Mouse (Mus musculus): ENCODE measurements at regions not wholly inside any gene's neighbourhood (a gene's known extent, or its start where the extent isn't known, plus 50 kb on each side); places are given as distances from the start of the nearest gene placed in this dataset.

DNA sequence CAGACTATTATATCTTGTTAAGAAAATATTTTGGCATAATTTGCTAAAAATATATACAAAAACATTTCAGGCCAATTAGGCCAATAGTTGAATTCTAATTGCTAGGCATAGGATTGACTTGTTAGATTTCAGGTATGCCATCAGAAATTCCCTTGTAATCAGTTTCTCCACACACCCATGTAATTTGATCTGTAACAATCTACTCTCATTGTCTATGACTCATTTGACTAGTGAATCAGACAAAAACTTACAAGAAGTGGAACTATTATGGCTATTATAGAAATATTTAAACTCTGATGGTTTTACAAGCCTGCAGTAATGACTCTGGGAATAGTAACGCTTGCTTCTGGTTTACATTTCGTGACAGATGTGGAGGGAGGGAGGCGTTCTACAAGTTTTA, 338.9 kb upstream of the Ptbp2 start:
- no peak for DNase-seq

DNA sequence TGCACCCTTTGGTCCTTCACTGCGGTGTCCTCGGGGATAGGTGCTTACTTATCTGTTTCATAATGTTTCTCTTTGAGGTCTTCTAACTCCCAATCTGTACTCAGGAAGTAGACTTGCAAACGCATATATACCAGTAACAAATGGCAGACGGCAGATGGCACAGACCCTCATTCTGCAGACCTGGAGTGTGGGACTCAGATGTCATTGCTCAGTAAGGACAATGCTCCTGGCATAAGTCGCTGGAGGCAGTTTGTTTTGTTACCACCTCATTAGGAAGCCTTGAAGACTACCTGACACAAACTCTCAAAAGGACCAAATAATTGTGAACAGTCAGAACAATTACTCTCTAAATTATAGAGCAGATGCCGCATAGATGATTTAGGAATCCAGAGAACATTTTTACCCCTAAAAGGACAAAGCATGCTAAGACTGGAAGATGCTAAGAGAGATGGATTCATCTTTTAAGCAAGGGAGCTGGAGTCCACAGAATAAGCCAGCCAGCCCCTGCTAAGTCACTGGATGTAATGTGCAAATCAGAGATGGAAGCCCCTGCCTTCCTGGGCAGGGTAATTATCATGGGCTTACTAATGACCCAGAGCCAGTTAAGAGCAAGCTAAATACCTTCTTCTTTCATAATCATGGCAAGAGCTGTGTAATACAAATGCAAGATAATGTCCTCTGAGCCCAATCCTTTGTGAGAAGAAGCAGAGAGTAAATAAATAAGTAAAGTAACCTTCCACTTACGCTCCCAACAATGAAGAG, 299.1 kb upstream of the Ptbp2 start:
- no peak for DNase-seq

DNA sequence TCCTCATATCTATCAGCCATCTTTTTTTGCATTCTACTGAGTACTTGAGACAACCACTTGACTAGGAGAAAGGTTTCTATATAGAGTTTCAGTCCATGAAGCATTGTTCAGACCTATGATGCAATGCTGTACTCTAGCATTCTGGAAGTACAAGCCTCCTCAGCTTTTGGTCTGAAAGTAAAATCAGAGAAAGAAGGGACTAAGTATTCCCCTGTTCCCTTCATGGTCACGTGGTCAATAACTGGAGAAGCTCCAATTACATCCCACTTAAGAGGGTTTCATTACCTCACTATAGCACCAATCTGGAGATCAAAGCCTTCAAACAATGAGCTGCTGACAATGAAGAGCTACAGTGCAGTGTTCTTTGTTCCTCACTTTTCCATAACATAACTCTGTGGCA, 289.3 kb upstream of the Ptbp2 start:
- no peak for DNase-seq

- no peak for DNase-seq
Measured at GRCm38 (mm10) chr3:120065714-120066113, 281.4 kb upstream of the Ptbp2 start.

GRCm38 (mm10) chr3:120064854-120065480, 280.7 kb upstream of the Ptbp2 start:
- DNase-seq, result no peak

DNA sequence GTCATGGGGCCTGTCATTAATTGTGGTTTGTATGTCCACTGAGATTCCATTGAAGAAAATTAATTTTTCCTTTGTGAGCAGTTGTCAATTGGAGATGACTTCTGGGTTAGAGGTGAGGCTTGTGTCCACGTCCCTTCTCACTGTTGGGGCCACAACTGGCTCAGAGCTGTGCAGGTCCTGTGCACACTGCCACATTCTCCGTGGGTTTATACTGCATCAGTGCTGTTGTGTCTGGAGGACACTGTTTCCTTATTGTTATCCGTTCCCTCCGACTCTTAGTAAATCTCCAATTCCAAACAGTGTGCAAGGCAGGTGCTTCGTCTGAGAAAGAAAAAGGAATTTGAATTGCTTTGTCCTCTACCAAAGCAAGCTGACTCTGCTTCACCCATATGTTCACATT, 278.0 kb upstream of the Ptbp2 start:
- DNase-seq, result no peak

DNA sequence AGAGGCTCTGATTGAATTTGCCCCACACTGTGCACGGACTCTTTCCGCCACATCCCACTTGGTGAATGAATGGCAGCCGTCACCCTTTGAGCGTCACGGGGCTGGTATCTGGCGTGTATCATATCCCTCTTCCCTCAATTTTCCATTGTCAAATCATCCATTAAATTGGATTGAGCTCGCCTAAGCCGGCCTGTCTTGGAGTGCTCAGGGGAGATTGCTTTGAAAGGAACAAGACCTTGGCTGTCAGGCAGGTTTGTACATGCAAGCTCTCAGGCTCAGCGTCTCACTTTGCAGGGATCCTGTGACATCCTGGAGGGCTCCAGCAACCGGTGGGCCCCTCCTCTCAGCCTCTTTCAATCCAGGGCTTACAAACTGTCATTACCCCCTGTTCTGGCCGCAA, 275.7 kb upstream of the Ptbp2 start:
- DNase-seq, result no peak

DNA sequence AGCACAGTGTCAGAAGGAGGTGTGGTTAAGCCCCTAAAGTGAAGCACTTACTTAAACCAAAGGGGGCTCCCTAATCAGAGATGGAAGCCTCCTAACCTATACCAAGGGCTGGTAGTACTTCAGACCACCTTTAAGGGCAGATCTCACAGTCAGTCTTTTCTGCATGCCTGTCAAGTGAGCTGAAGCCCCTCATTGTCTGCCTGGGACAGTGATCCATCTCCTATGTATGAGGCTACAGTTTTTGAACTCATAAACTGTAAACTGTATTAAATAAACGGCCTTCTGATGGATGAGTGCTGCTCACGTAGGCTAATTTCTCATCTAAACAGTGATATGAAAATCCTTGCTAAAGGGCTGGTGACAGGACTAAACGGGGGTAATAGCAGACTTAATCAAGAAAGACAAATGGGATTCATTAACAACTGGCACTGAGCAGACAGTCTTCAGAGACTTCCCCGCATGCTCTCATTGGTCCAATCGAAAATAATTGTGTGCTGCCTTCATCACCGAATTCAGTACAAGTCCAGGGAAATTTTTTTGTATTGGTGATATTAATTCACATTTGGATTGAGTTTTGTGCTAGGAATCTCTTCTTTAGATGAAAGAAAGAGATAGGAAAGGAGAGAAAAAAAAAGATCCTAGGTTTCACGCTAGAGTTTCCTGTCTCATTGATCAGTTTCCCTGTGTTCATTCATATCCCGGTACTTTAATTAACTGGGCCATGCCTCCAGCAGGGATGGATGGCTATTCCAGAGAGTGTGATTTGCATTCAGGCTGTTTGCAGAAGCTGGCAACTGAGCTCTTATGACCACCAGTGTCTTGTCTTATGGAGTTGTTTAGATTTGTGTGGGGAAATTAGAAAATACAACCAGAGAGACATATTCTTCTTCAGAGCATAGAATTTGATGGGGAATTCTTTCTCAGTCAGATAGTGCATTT, 271.2 kb upstream of the Ptbp2 start:
- DNase-seq, result no peak

DNA sequence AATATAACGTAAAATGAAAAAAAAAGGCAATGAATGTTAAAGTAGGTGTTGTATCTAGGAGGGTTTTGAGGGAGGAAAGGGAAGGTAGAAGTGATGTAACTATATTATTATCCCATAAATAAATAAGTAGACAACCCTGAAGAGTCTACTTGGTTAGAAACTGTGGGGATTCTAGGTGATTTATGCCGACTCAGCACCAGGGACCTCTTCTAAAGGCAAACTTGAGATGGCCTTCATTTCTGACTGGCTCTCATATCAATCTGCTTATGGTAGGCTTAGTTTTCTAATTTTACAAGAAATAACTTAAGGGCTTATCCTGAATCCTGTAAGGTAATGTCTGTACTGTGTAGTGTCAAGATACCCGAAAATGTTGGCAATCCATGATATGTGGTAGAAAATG, 263.0 kb upstream of the Ptbp2 start:
- no peak for DNase-seq

DNA sequence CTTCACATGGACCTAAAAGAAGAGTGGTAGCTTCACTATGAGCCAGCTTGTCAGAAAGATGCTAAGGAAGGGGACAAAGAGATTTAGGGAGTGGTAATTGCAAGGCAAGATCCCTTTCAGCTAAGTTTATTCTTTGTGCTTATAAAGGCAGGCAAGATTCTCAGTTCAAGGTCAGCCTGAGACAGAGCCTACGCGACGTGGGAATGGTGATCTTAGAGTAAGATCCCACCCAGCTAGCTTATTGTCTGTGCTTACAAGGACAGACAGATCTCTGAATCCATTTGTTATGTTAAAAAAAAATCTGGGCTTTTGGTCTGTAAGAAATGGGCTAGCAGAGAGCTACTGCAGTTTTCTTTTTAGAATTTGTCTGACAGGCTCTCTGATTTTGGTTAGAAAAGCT, 253.3 kb upstream of the Ptbp2 start:
- DNase-seq, result no peak

DNA sequence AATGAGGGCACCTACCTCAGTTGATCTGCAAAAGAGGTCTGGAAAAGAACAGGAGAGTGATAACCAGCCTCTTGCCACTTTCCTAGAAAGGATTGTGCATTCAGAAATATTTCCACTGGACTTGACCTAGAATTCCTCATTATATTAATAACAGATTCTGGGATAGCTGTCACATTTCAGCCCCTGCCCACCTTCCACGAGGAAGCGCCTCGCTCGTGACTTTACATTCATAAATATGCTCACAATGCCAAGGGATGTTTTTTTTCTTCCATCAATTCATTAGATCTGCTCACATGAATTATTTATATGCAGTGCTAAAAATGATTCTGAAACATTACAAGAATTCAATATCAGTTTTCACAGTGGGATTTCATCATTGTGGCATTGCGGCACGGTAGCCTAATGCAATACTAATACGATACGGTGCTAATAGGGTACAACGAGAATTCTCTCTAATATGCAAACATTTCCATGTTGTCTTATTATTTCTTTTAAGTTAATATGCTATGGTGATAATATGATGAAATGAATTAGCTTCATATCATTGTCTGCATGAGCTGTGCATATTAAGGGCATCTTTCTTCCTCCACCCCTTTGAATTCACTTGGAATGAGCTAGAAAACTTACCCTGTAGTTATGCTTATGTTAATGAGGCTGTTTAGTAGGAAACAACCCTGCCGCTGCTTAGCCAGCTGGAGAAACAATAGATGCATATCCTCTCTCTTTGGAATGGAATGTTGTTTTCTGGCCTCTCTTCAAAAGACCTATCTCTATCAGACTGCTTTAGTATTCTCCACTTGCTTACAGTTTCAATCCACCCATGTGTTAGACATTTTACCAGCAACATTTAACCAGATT, 235.8 kb upstream of the Ptbp2 start:
- DNase-seq, result no peak

- no peak for DNase-seq
Measured at GRCm38 (mm10) chr3:120015376-120015775, 231.1 kb upstream of the Ptbp2 start.

- no peak for DNase-seq
Measured at GRCm38 (mm10) chr3:120011861-120012260, 227.6 kb upstream of the Ptbp2 start.

GRCm38 (mm10) chr3:120008110-120008509, 223.8 kb upstream of the Ptbp2 start:
- no peak for DNase-seq

GRCm38 (mm10) chr3:120004588-120004987, 220.3 kb upstream of the Ptbp2 start:
- no peak for DNase-seq

DNA sequence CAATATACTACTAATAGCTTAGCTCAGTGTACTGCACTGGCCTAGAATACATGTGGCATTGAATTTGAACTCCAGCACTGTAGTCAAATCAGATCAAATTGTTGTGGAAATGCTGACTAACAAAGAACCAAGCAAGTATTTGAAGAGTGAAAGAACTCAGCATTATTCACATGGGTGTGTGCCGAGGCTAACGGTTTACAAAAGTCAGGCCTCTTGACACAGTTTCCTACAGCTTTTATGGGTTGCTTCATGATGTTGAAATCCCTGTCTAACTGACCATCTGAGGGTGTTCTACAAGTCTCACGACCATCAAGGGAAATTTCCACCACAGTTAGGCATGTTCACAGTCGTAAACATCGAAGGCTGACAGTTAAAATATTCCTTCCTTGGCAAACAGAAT, 216.0 kb upstream of the Ptbp2 start:
- DNase-seq, result no peak

DNA sequence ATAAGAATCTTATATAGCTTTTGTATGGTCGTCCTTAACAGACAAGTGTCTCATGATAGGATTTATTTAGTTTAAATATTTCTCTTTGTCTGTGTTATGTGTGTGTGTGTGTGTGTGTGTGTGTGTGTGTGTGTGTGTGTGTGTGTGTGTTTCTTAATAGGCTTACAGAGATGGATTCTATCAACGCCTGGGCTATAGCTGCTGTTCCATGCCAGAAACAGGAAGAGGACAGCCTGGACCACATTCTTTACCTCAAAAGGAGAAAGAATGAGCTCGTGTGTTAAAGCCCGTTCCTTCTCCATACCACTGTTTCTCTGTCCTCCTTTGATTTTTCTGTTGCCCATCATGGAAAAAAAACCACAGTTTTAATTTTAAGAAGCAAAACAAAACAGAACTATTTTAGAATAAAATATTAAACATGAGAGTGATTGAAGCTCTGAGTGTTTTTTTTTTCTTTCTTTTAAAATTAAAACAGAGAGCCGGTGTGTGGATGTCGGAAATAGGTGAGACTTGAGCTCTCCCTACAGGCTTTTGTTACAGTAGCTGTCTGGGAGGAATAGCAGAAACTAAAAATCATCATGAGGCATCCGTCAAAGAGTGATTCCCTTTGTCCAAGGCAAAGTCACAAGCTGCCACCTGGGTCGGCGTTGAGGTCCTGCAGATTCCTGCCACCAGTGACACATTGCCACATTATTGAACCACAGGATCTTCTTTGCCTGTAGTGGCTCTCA, 212.2 kb upstream of the Ptbp2 start:
- no peak for DNase-seq

- DNase-seq, result peak; percentile 58
Measured at GRCm38 (mm10) chr3:119995781-119996180, 211.5 kb upstream of the Ptbp2 start.

DNA sequence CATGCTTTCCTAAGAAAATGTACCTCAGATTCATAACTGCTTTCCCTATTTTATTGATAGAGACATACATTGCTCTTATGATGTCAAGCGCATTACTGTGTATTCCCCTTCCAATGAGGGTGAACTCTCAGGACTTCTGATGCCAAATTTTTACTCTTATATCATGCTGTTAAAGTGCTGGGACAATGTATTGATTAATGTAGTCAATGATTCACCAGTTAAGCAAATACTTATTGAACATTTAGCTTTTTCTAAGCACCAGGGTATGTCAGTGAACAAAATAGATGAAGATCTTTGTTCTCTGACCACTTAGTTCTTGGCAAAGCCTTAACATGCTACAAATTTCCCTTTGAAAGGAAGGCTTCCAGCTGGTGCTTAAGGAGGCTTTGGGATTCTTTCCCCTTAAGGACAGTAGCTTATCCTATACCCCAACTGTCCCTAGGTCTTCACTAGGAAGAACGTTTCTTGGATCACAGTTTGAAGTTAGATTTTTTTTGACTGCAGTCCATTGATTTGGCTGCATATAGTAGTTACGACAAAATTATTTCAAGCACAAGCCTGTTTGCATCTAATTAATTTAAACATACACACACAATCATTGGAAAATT, 203.1 kb upstream of the Ptbp2 start:
- no peak for DNase-seq

- no peak for DNase-seq
Measured at GRCm38 (mm10) chr3:119977349-119977748, 193.1 kb upstream of the Ptbp2 start.

DNA sequence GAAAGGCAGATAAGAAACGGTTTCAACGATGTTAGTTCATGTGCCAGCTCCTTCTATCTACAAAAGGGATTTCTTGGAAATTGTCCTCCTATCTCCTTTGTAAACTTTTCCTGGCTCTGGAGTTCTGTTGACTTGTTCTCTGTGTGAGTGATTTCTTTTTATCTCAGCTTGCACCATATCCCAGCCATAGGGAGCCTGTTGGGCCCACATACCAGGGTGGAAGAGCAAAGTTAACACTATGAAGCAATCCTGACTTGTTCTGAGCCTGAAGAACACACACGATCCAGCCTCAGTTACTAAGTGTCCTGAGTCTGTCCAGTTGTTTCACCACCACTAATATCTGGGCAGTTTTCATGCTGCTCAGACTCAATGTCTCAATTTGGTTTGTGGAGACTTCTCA, 192.1 kb upstream of the Ptbp2 start:
- DNase-seq, result no peak
